In the genomic region with DNA sequence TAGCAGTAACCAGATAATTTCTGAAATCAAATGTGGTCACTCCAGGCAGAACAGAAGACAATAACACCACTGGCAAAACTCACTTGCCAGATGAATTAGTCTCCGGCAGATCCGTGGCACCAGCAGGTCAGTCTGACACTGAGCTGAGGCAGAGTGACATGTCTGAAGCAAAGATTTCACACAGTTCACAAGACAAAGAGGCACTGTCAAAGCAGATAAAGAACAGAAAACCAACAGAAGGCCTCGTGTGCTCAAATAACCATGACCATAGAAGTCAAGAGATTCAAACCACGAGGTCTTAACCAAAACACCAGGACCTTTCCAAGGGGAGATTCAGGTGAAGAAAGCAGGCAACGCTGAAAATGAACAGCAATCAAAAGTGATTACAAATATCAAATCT, we compare ENCODE assay signal across 21 mouse cellular contexts.
DNase-seq lines count a peak whose midpoint lies in the region; ATAC-seq lines count a peak whose summit lies in the region.
"Had no signal": no experiment of that assay in that cellular context is flagged by ENCODE, and none has a peak within 500 bp of the region (broad histone marks: within the 10 kb centered on the region; RNA-seq: fewer than 3 reads in every experiment).

No protein-coding gene starts in this region.

- peaks cover 39% of the 10 kb centered on the region for H3K4me1 ChIP-seq in hindbrain, embryonic 10.5 days (replicated peaks)
- H3K4me1 ChIP-seq in hindbrain, embryonic 13.5 days (replicated peaks): 0 out of 2 replicates have a peak, but pooled peaks cover 5% of the 10 kb centered on the region
- H3K4me1 ChIP-seq in hindbrain, embryonic 11.5 days (replicated peaks; ENCODE audit: control insufficient read depth, insufficient read depth, low read length): no peaks in the 10 kb centered on the region
- peaks cover 6% of the 10 kb centered on the region; the same call in 1 of the 2 replicates for H3K4me1 ChIP-seq in midbrain, embryonic 14.5 days (ENCODE audit: control insufficient read depth, insufficient read depth, low read length)
- no peaks in the 10 kb centered on the region for H3K4me1 ChIP-seq in intestine, embryonic 16.5 days (ENCODE audit: control insufficient read depth, insufficient read depth, low read length)

- ATAC-seq in hindbrain, embryonic 13.5 days (ENCODE audit: low FRiP score): no peak
- peak; percentile 73 for ATAC-seq in hindbrain, embryonic 11.5 days (ENCODE audit: low FRiP score)
- peak; percentile 35; the same call in 1 of the 2 replicates for ATAC-seq in midbrain, embryonic 14.5 days (ENCODE audit: low FRiP score, low TSS enrichment)
- no peak for ATAC-seq in intestine, embryonic 16.5 days

- H3K4me3 ChIP-seq in hindbrain, embryonic 10.5 days: no peak overlapping the region
- H3K4me3 ChIP-seq in hindbrain, embryonic 13.5 days: no peak overlapping the region
- H3K4me3 ChIP-seq in hindbrain, embryonic 11.5 days (ENCODE audit: low read depth, low read length): no peak overlapping the region
- H3K4me3 ChIP-seq in midbrain, embryonic 14.5 days (replicated peaks; ENCODE audit: low read depth, low read length): no peak overlapping the region
- H3K4me3 ChIP-seq in intestine, embryonic 16.5 days (ENCODE audit: low read length): no peak overlapping the region
- H3K4me3 ChIP-seq: erythroblast, embryonic 14.5 days; heart, embryonic 10.5 days; kidney, embryonic 15.5 days; limb, embryonic 10.5 days had no signal

- peak; percentile 37 for DNase-seq in hindbrain, embryonic 10.5 days (ENCODE audit: low spot score)
- peak; percentile 56 for DNase-seq in embryo, embryonic 10.5 days (ENCODE audit: low spot score)
- peak; percentile 47 for DNase-seq in hindbrain, embryonic 11.5 days (ENCODE audit: low spot score)
- DNase-seq in midbrain, embryonic 14.5 days: peak; percentile 41
- no peak for DNase-seq in spleen, postnatal 10 days (ENCODE audit: low spot score in 2 of 2)
- DNase-seq in adrenal gland, postnatal 25 days: no peak
- DNase-seq: adrenal gland, postnatal 14 days; B cell, adult 2 months; cerebellum, adult 8-10 months; gastrocnemius, postnatal 25 days; heart, postnatal 14 days; lung, adult 2 months; right cerebral cortex, postnatal 14 days had no signal

- H3K4me2 ChIP-seq in hindbrain, embryonic 13.5 days: no peak overlapping the region
- H3K4me2 ChIP-seq in hindbrain, embryonic 11.5 days (replicated peaks; ENCODE audit: low read depth, low read length): no peak overlapping the region
- no peak overlapping the region for H3K4me2 ChIP-seq in midbrain, embryonic 14.5 days (ENCODE audit: low read length)
- H3K4me2 ChIP-seq in intestine, embryonic 16.5 days (ENCODE audit: low read depth, low read length): no peak overlapping the region
- H3K4me2 ChIP-seq: kidney, embryonic 15.5 days; liver, embryonic 11.5 days had no signal

- peaks cover 26% of the 10 kb centered on the region for H3K27me3 ChIP-seq in hindbrain, embryonic 10.5 days (ENCODE audit: insufficient read depth, poor library complexity, severe bottlenecking)
- peaks cover 7% of the 10 kb centered on the region for H3K27me3 ChIP-seq in hindbrain, embryonic 13.5 days
- no peaks in the 10 kb centered on the region for H3K27me3 ChIP-seq in hindbrain, embryonic 11.5 days (ENCODE audit: control insufficient read depth, insufficient read depth, low read length)
- H3K27me3 ChIP-seq in midbrain, embryonic 14.5 days (ENCODE audit: control insufficient read depth, insufficient read depth, low read length): peaks cover 12% of the 10 kb centered on the region; the same call in 1 of the 2 replicates
- no peaks in the 10 kb centered on the region for H3K27me3 ChIP-seq in intestine, embryonic 16.5 days (replicated peaks; ENCODE audit: control insufficient read depth, insufficient read depth, low read length)
- H3K27me3 ChIP-seq: kidney, embryonic 15.5 days had no signal

- H3K9ac ChIP-seq in hindbrain, embryonic 13.5 days: no peak overlapping the region
- H3K9ac ChIP-seq in hindbrain, embryonic 11.5 days (ENCODE audit: low read depth, low read length): no peak overlapping the region
- no peak overlapping the region for H3K9ac ChIP-seq in midbrain, embryonic 14.5 days (replicated peaks; ENCODE audit: low read length)
- no peak overlapping the region for H3K9ac ChIP-seq in intestine, embryonic 16.5 days (ENCODE audit: low read depth, low read length)
- H3K9ac ChIP-seq: kidney, embryonic 15.5 days had no signal

- H3K9me3 ChIP-seq in hindbrain, embryonic 10.5 days: no peaks in the 10 kb centered on the region
- H3K9me3 ChIP-seq in hindbrain, embryonic 13.5 days: no peaks in the 10 kb centered on the region
- no peaks in the 10 kb centered on the region for H3K9me3 ChIP-seq in hindbrain, embryonic 11.5 days (ENCODE audit: control insufficient read depth, low read length)
- H3K9me3 ChIP-seq in midbrain, embryonic 14.5 days (ENCODE audit: control insufficient read depth, low read length): no peaks in the 10 kb centered on the region
- no peaks in the 10 kb centered on the region for H3K9me3 ChIP-seq in intestine, embryonic 16.5 days (ENCODE audit: control insufficient read depth, low read length)
- H3K9me3 ChIP-seq: heart, embryonic 10.5 days; kidney, embryonic 15.5 days; limb, embryonic 10.5 days had no signal

- WGBS in hindbrain, embryonic 10.5 days: 16% methylated on average over 5 of the region's 5 CpGs
- WGBS in hindbrain, embryonic 13.5 days: 15% methylated on average over 5 of the region's 5 CpGs
- WGBS in hindbrain, embryonic 11.5 days: 14% methylated on average over 5 of the region's 5 CpGs
- 5% methylated on average over 5 of the region's 5 CpGs for WGBS in midbrain, embryonic 14.5 days
- 57% methylated on average over 5 of the region's 5 CpGs for WGBS in intestine, embryonic 16.5 days

- no peaks in the 10 kb centered on the region for H3K36me3 ChIP-seq in hindbrain, embryonic 10.5 days
- H3K36me3 ChIP-seq in hindbrain, embryonic 13.5 days: no peaks in the 10 kb centered on the region
- H3K36me3 ChIP-seq in hindbrain, embryonic 11.5 days (ENCODE audit: control insufficient read depth, insufficient read depth, low read length): no peaks in the 10 kb centered on the region
- no peaks in the 10 kb centered on the region for H3K36me3 ChIP-seq in midbrain, embryonic 14.5 days (ENCODE audit: control insufficient read depth, insufficient read depth, low read length)
- no peaks in the 10 kb centered on the region for H3K36me3 ChIP-seq in intestine, embryonic 16.5 days (ENCODE audit: control insufficient read depth, insufficient read depth, low read length)
- H3K36me3 ChIP-seq: heart, embryonic 10.5 days; kidney, embryonic 15.5 days; limb, embryonic 10.5 days had no signal

- H3K27ac ChIP-seq in hindbrain, embryonic 10.5 days: no peak overlapping the region
- no peak overlapping the region for H3K27ac ChIP-seq in hindbrain, embryonic 13.5 days
- H3K27ac ChIP-seq in hindbrain, embryonic 11.5 days (ENCODE audit: low read depth, low read length): no peak overlapping the region
- no peak overlapping the region for H3K27ac ChIP-seq in midbrain, embryonic 14.5 days (replicated peaks; ENCODE audit: low read depth, low read length)
- H3K27ac ChIP-seq in intestine, embryonic 16.5 days (ENCODE audit: low read length): no peak overlapping the region
- H3K27ac ChIP-seq: heart, embryonic 10.5 days; limb, embryonic 10.5 days; stomach, postnatal 0 days had no signal

Comparison
In these comparisons a context has a peak if more than half of its experiments do, and no peak if none do; other contexts are left out.
1. ATAC-seq: peak in hindbrain, embryonic 11.5 days (single experiment) and midbrain, embryonic 14.5 days (single experiment); none in hindbrain, embryonic 13.5 days (single experiment) and intestine, embryonic 16.5 days (single experiment).
2. DNase-seq: peak in hindbrain, embryonic 10.5 days (single experiment), embryo, embryonic 10.5 days (single experiment), hindbrain, embryonic 11.5 days (single experiment) and midbrain, embryonic 14.5 days (single experiment); none in spleen, postnatal 10 days (0 of 2) and adrenal gland, postnatal 25 days (single experiment).